8 mouse cellular contexts compared by ENCODE assay signal in the genomic region with DNA sequence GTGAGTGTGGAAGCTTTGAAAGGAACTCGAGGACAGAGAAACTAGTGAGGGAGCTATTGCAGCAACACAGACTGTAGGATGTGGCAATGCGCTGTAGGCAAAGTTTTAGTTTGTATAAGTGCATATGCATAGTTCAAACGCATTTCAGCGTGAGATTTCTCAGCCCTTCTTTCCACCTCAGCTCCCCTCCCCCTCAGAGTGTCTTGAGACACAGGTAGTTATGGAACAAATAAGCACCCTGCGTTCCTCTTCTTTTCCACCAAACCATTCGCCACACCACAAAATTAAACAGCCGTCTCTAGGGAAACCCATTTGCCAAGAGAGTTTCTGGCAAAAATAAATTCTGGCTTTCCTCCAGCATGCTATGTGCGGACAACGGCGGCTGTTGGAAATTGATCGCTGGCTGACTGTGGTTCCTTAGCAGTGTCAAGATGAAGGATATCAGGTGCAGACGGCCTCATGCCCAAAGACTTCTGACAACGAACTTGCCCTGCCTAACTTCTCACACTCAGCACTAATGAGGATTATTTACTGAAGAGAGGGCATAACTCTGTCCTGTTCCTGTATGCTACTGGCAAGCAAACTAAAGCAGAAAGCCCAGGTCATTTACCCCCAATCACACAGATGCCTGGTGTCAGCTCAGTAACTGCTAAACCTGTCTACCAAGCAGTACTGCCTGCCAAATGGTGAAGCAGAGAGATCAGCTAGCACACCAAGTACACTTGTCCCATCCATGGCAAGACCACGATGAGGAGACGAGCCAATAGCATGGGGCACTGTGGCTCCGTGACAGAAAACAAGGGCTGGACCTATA. TPM values are rescaled to one million over a fixed set of nuclear protein-coding genes. Genes with fewer than 3 reads are reported as not detected.
DNase-seq lines count a peak whose midpoint lies in the region; ATAC-seq lines count a peak whose summit lies in the region.

No protein-coding gene starts in this region.

- no peaks in the 10 kb centered on the region for H3K9me3 ChIP-seq in embryonic facial prominence, embryonic 13.5 days
- no peaks in the 10 kb centered on the region for H3K9me3 ChIP-seq in embryonic facial prominence, embryonic 10.5 days

- 55% methylated on average over 16 of the region's 16 CpGs for WGBS in embryonic facial prominence, embryonic 13.5 days
- 90% methylated on average over 16 of the region's 16 CpGs for WGBS in embryonic facial prominence, embryonic 10.5 days

- H3K27me3 ChIP-seq in embryonic facial prominence, embryonic 13.5 days, result no peaks in the 10 kb centered on the region
- no peaks in the 10 kb centered on the region for H3K27me3 ChIP-seq in embryonic facial prominence, embryonic 10.5 days (replicated peaks; ENCODE audit: low read depth, poor library complexity, severe bottlenecking)

- no peak for DNase-seq in embryonic facial prominence, embryonic 10.5 days (ENCODE audit: low spot score)
- peak; percentile 47 for DNase-seq in 3134 (ENCODE audit: extremely low read depth, insufficient read length, low spot score)
- peak; percentile 78 for DNase-seq in cerebellum, adult 11-12 months
- peak; percentile 68 to 74 for DNase-seq in heart, adult 18-20 months
- DNase-seq in layer of hippocampus, adult 8-10 months (ENCODE audit: low spot score in 2 of 2), result peak; percentile 22 to 60
- DNase-seq in lung, postnatal 36 days, result peak; percentile 62
- DNase-seq in thymus, postnatal 4 days, result peak; percentile 35

- H3K27ac ChIP-seq in embryonic facial prominence, embryonic 13.5 days, result no peak overlapping the region
- H3K27ac ChIP-seq in embryonic facial prominence, embryonic 10.5 days (replicated peaks), result no peak overlapping the region

- H3K9ac ChIP-seq in embryonic facial prominence, embryonic 13.5 days, result no peak overlapping the region

- H3K36me3 ChIP-seq in embryonic facial prominence, embryonic 13.5 days, result no peaks in the 10 kb centered on the region
- H3K36me3 ChIP-seq in embryonic facial prominence, embryonic 10.5 days (replicated peaks), result no peaks in the 10 kb centered on the region

- H3K4me3 ChIP-seq in embryonic facial prominence, embryonic 13.5 days, result no peak overlapping the region
- H3K4me3 ChIP-seq in embryonic facial prominence, embryonic 10.5 days, result no peak overlapping the region

- ATAC-seq in embryonic facial prominence, embryonic 13.5 days (ENCODE audit: insufficient number of reproducible peaks, insufficient read depth, low FRiP score, low TSS enrichment, low read depth), result no peak

- H3K4me2 ChIP-seq in embryonic facial prominence, embryonic 13.5 days, result peak overlapping the region; percentile 26

- peaks cover 19% of the 10 kb centered on the region for H3K4me1 ChIP-seq in embryonic facial prominence, embryonic 13.5 days
- H3K4me1 ChIP-seq in embryonic facial prominence, embryonic 10.5 days, result no peaks in the 10 kb centered on the region

RNA-seq across cellular contexts. Expression of a gene that starts 25.2 kb away (rescaled TPM):
- polyA plus RNA-seq in embryonic facial prominence, embryonic 13.5 days (2015; fragmentation: Nextera tagmentation; extraction: Ambion mirVana), result 25.5 and 26.1 TPM in 2 replicates
- polyA plus RNA-seq in embryonic facial prominence, embryonic 10.5 days (2016; fragmentation: Nextera tagmentation; extraction: Ambion mirVana), result 16.5 and 16.7 TPM in 2 replicates
- total RNA-seq in heart, adult 18-20 months (2021), result 10 to 100 TPM; 11.7 to 12.5 TPM
- total RNA-seq in layer of hippocampus, adult 8-10 months (2022), result 10 to 100 TPM; 32.3 to 39.6 (median 35.2) TPM
